Comparison of ENCODE assay signal across 9 mouse cellular contexts in the genomic region with DNA sequence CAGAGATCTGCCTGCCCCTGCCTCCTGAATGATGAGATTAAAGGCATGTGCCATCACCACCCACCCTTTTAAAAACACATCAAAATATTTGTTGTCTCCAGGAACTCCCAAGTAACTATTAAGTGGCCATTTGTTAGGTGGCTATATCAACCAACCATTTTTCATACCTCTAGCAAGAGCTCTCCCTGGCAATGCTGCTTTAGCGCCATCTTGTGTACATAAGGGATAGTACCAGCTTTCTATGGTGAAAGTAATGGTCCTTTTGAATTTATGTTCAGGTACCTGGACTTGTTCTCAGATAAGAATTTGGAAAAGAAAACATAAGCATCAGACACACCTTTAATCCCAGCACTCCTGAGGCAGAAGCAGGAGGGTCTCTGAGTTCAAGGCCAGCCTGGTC. TPM values are rescaled to one million over a fixed set of nuclear protein-coding genes. Genes with fewer than 3 reads are reported as not detected.
DNase-seq lines count a peak whose midpoint lies in the region; ATAC-seq lines count a peak whose summit lies in the region.
"Had no signal": no experiment of that assay in that cellular context is flagged by ENCODE, and none has a peak within 500 bp of the region (broad histone marks: within the 10 kb centered on the region; RNA-seq: fewer than 3 reads in every experiment).

No protein-coding gene starts in this region.

- no peaks in the 10 kb centered on the region for H3K36me3 ChIP-seq in embryonic facial prominence, embryonic 14.5 days (ENCODE audit: control insufficient read depth, insufficient read depth, low read length)

- intact Hi-C loops in left cerebral cortex, postnatal 4 days (cut with DNase I): loop anchor here (2.0 kb wide), 1 partner anchor 47 kb away; a partner anchor contains a TSS

- no peaks in the 10 kb centered on the region for H3K4me1 ChIP-seq in embryonic facial prominence, embryonic 14.5 days (ENCODE audit: control insufficient read depth, insufficient read depth, low read length)

- no peak overlapping the region for H3K9ac ChIP-seq in embryonic facial prominence, embryonic 14.5 days (ENCODE audit: low read depth, low read length)

- WGBS in embryonic facial prominence, embryonic 14.5 days: 0% methylated on average over 1 of the region's 1 CpGs

- H3K4me2 ChIP-seq in embryonic facial prominence, embryonic 14.5 days (ENCODE audit: low read depth, low read length): no peak overlapping the region

- ATAC-seq in embryonic facial prominence, embryonic 14.5 days (ENCODE audit: low read depth): 0 out of 2 replicates have a peak, but pooled peaks have one; percentile 62

- no peaks in the 10 kb centered on the region; the same call in 1 of the 2 replicates for H3K27me3 ChIP-seq in embryonic facial prominence, embryonic 14.5 days (replicated peaks; ENCODE audit: control insufficient read depth, insufficient read depth, low read length)

- no peak overlapping the region for H3K4me3 ChIP-seq in embryonic facial prominence, embryonic 14.5 days (ENCODE audit: low read depth, low read length)

- H3K9me3 ChIP-seq in embryonic facial prominence, embryonic 14.5 days (ENCODE audit: control insufficient read depth, low read length): no peaks in the 10 kb centered on the region

- DNase-seq in adrenal gland, adult 2 months: peak; percentile 43
- DNase-seq in adrenal gland, postnatal 25 days: no peak
- DNase-seq in left cerebral cortex, adult 11 months (ENCODE audit: low spot score): peak; percentile 27
- DNase-seq in left cerebral cortex, postnatal 4 days: no peak
- peak; percentile 75 for DNase-seq in NIH3T3 (ENCODE audit: low read depth)
- DNase-seq in embryonic facial prominence, embryonic 14.5 days (ENCODE audit: low spot score): peak; percentile 70
- peak; percentile 67 for DNase-seq in lung, postnatal 10 days
- no peak for DNase-seq in urinary bladder, postnatal 4 days (ENCODE audit: low spot score in 2 of 2)

- H3K27ac ChIP-seq in embryonic facial prominence, embryonic 14.5 days (replicated peaks; ENCODE audit: low read depth, low read length): no peak overlapping the region

RNA-seq across cellular contexts. Expression of a gene that starts 9.9 kb away (rescaled TPM):
- under 1 TPM in 1 of 2 experiments, not detected in 1; 0.48 TPM for total RNA-seq in adrenal gland, adult 2 months (2021)
- polyA plus RNA-seq in adrenal gland, adult 2 months (2012; rRNA removed): 0.25 and 0.33 TPM in 2 replicates
- total RNA-seq in adrenal gland, postnatal 25 days (2021): 1.00 and 2.0 TPM in 2 replicates
- total RNA-seq in left cerebral cortex, postnatal 4 days (2021): 1 to 10 TPM in 1 of 2 experiments, under 1 TPM in 1; 0.83 to 1.5 TPM
- polyA plus RNA-seq in embryonic facial prominence, embryonic 14.5 days (2014; fragmentation: Nextera tagmentation; extraction: Ambion mirVana): 0.10 TPM in 1 of 2 replicates, not detected in the other
- polyA plus RNA-seq: heart, embryonic 14.5 days had no signal

RNA-seq across cellular contexts. Expression of a gene that starts 10.5 kb away (rescaled TPM):
- under 1 TPM in 1 of 2 experiments, not detected in 1; 0.29 TPM for total RNA-seq in adrenal gland, adult 2 months (2021)
- polyA plus RNA-seq in adrenal gland, adult 2 months (2012; rRNA removed): not detected in 2 replicates
- total RNA-seq in adrenal gland, postnatal 25 days (2021): 0.49 TPM in 1 of 2 replicates, not detected in the other
- not detected for total RNA-seq in left cerebral cortex, postnatal 4 days (2021)
- polyA plus RNA-seq in embryonic facial prominence, embryonic 14.5 days (2014; fragmentation: Nextera tagmentation; extraction: Ambion mirVana): not detected in 2 replicates
- polyA plus RNA-seq: heart, embryonic 14.5 days had no signal

RNA-seq across cellular contexts. Expression of a gene that starts 21.5 kb away (rescaled TPM):
- 10 to 100 TPM; 53.3 to 61.1 TPM for total RNA-seq in adrenal gland, adult 2 months (2021)
- 4.7 and 6.6 TPM in 2 replicates for polyA plus RNA-seq in adrenal gland, adult 2 months (2012; rRNA removed)
- 60.6 and 64.2 TPM in 2 replicates for total RNA-seq in adrenal gland, postnatal 25 days (2021)
- total RNA-seq in left cerebral cortex, postnatal 4 days (2021): 10 to 100 TPM; 60.7 to 61.5 TPM
- 105 and 119 TPM in 2 replicates for polyA plus RNA-seq in embryonic facial prominence, embryonic 14.5 days (2014; fragmentation: Nextera tagmentation; extraction: Ambion mirVana)

RNA-seq across cellular contexts. Expression of a gene that starts 47.1 kb away (rescaled TPM):
- total RNA-seq in adrenal gland, adult 2 months (2021): 10 to 100 TPM; 36.2 to 36.8 TPM
- polyA plus RNA-seq in adrenal gland, adult 2 months (2012; rRNA removed): 3.3 and 5.5 TPM in 2 replicates
- total RNA-seq in adrenal gland, postnatal 25 days (2021): 28.5 and 47.1 TPM in 2 replicates
- total RNA-seq in left cerebral cortex, postnatal 4 days (2021): 1 to 10 TPM; 2.9 to 4.7 TPM
- 2.1 and 2.5 TPM in 2 replicates for polyA plus RNA-seq in embryonic facial prominence, embryonic 14.5 days (2014; fragmentation: Nextera tagmentation; extraction: Ambion mirVana)

RNA-seq across cellular contexts. Expression of a gene that starts 51.6 kb away (rescaled TPM):
- 10 to 100 TPM; 13.3 to 14.7 TPM for total RNA-seq in adrenal gland, adult 2 months (2021)
- polyA plus RNA-seq in adrenal gland, adult 2 months (2012; rRNA removed): 7.2 and 9.6 TPM in 2 replicates
- 11.9 and 20.4 TPM in 2 replicates for total RNA-seq in adrenal gland, postnatal 25 days (2021)
- total RNA-seq in left cerebral cortex, postnatal 4 days (2021): 10 to 100 TPM; 17.1 to 19.0 TPM
- 11.5 and 14.6 TPM in 2 replicates for polyA plus RNA-seq in embryonic facial prominence, embryonic 14.5 days (2014; fragmentation: Nextera tagmentation; extraction: Ambion mirVana)

Comparison
In these comparisons a context has a peak if more than half of its experiments do, and no peak if none do; other contexts are left out.
1. DNase-seq: peak in adrenal gland, adult 2 months (single experiment), left cerebral cortex, adult 11 months (single experiment), NIH3T3 (single experiment), embryonic facial prominence, embryonic 14.5 days (single experiment) and lung, postnatal 10 days (single experiment); none in adrenal gland, postnatal 25 days (single experiment), left cerebral cortex, postnatal 4 days (single experiment) and urinary bladder, postnatal 4 days (0 of 2).